Mouse (Mus musculus) spleen, adult 2 months (tissue): ENCODE data around the gene Scgb3a1. TPM values are rescaled to one million over a fixed set of nuclear protein-coding genes. Genes with fewer than 3 reads are reported as not detected.

Source experiments
- DNase-seq, 2 experiments: peaks; one replicate each; pipeline versions ENCODE4 v3.0.0 to v3.0.0-alpha.2; 2012 to 2021; ENCODE audit warnings: low spot score in 2 of 2, low read depth in 1 of 2
- H3K27ac ChIP-seq: fragments of 200-500 bp; 2 replicates; pipeline ENCODE4 v1.5.1; 2012; ENCODE audit warnings: low read length, inconsistent platforms; ENCODE audit not compliant: insufficient read depth
- H3K27me3 ChIP-seq: fragments of 200-500 bp; 2 replicates; pipeline ENCODE4 v1.6.1; 2012; ENCODE audit warnings: mild to moderate bottlenecking, moderate library complexity, low read length, inconsistent platforms; ENCODE audit not compliant: control insufficient read depth, insufficient read depth
- H3K36me3 ChIP-seq: fragments of 200-500 bp; 2 replicates; pipeline ENCODE4 v1.6.1; 2012; ENCODE audit warnings: mild to moderate bottlenecking, low read length, inconsistent platforms; ENCODE audit not compliant: control insufficient read depth, insufficient read depth
- H3K4me1 ChIP-seq: fragments of 200-500 bp; 2 replicates; pipeline ENCODE4 v1.6.1; 2011; ENCODE audit warnings: inconsistent platforms; ENCODE audit not compliant: control insufficient read depth, insufficient read depth, insufficient read length
- H3K4me3 ChIP-seq: fragments of 200-500 bp; 2 replicates; pipeline ENCODE4 v1.5.1; 2011; ENCODE audit warnings: mild to moderate bottlenecking, inconsistent platforms; ENCODE audit not compliant: insufficient read depth, insufficient read length; ENCODE audit errors: extremely low read depth
- CTCF ChIP-seq: fragments of 200-500 bp; IDR thresholded peaks from 2 replicates; pipeline ENCODE4 v1.5.1; 2011; ENCODE audit warnings: mild to moderate bottlenecking, inconsistent platforms; ENCODE audit not compliant: insufficient read depth, insufficient read length, insufficient replicate concordance; ENCODE audit errors: extremely low read depth
- POLR2A ChIP-seq: fragments of 200-500 bp; IDR thresholded peaks from 2 replicates; pipeline ENCODE4 v1.6.1; 2011; ENCODE audit warnings: low read depth, low read length, inconsistent platforms
- WGBS: fragments of 180-500 bp; shearing (Covaris S2); methylation state at CpG from one replicate; pipeline ENCODE4 v1.1.7; 2018; 5-methylcytosine and 5-hydroxymethylcytosine counted together
- polyA plus RNA-seq: library from polyadenylated mRNA; depleted of rRNA; stranded (reverse); fragments of >200 nt; gene quantifications from 2 replicates; pipeline ENCODE4 v1.2.3, GENCODE M21; 2012

Scgb3a1 gene
- polyA plus RNA-seq, 1 experiment, result 0.28 TPM

DNA sequence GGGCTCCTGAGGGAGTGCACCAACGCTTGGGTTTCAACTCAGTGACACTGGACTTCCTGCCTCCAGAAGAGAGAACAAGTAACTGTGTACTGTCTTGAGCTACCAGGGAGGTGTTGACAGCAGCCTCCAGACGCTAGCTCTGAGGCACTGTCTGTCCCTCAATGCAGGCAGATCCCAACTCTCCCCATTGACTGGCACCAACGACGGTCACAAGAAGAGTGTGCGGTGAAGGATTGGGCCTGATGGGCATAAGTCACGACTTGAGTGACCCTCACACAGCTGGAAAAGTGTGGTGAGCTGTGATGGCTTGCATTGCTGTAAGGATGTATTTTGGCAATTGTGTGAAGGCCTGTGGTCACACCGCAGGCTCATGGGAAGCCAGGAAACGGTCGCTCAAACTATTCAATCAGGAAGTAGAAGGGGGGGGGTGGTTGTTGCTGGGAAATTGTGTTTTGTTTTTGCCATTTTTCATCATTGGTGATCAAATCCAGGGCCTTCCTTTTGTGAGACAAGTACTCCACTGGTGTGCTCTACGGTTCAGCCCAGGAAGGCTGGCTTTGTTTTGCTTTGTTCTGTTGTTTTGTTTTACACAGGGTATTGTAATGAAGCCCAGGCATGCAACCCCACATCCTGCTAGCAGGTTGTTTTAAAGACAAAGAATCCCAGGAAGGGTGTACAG lies 4.5 kb upstream of the Scgb3a1 start:
- H3K27ac ChIP-seq, result no peak overlapping the region

DNA sequence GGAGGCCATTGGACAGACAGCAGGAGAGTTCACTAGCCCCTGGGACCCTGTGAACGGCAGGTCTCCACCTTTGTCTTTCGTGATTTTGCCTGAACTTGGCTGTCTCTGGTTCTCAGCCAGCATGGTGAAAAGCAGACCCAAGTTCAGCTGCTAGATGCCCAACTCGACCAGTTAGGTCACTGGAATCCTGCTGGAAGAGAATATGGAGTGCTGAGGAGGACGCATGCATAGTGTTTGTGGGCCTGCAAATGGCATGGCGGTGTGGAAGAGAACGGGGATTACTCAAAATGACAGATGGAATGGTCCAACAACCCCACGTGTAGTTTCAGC lies 4.0 kb upstream of the Scgb3a1 start:
- H3K36me3 ChIP-seq, result no peaks in the 10 kb centered on the region
- 79% methylated on average over 7 of the region's 7 CpGs for WGBS
- peaks cover 3% of the 10 kb centered on the region; the same call in 1 of the 2 replicates for H3K4me1 ChIP-seq
- no peak overlapping the region for H3K27ac ChIP-seq
- TF ChIP-seq CTCF (no peak), POLR2A (no peak)
- DNase-seq, result no peak
- no peak overlapping the region for H3K4me3 ChIP-seq
- H3K27me3 ChIP-seq, result no peaks in the 10 kb centered on the region

More for the DNA sequence above, 4.5 kb upstream of the Scgb3a1 start:
- no peaks in the 10 kb centered on the region for H3K27me3 ChIP-seq
- no peak for DNase-seq
- no peak overlapping the region for H3K4me3 ChIP-seq
- WGBS, result 19% methylated on average over 10 of the region's 10 CpGs
- peaks cover 3% of the 10 kb centered on the region; the same call in 1 of the 2 replicates for H3K4me1 ChIP-seq
- H3K36me3 ChIP-seq, result no peaks in the 10 kb centered on the region
- no peak for TF ChIP-seq CTCF
- TF ChIP-seq POLR2A, result no peak

DNA sequence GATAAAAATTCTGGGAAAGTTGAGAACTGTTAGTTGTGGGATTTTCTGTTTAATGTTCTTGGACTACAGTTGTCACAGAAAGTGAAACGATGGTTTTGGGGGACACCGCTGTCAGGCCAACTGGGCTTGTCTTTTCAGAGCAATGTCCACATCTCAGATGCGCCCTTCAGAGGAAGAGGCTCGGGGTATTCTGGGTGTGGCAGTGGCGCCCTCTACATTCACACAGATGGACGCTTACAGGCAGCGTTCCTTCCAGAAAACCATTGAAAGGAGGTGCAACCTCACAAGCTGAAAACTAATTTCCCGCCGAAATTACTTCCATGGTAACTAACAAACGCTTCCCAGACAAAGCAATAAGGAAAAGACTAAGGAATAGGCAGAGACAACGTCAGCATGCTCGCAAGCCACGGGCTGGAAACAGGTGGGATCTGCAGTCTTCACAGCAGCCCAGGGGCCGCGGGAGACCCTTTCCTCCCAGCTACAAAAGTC lies 1.1 kb upstream of the Scgb3a1 start:
- H3K27ac ChIP-seq, result no peak overlapping the region
- H3K36me3 ChIP-seq, result no peaks in the 10 kb centered on the region
- 73% methylated on average over 15 of the region's 15 CpGs for WGBS
- DNase-seq, result no peak
- no peak overlapping the region for H3K4me3 ChIP-seq
- H3K27me3 ChIP-seq, result no peaks in the 10 kb centered on the region
- peaks cover 3% of the 10 kb centered on the region; the same call in 1 of the 2 replicates for H3K4me1 ChIP-seq
- TF ChIP-seq POLR2A, result no peak
- no peak for TF ChIP-seq CTCF

DNA sequence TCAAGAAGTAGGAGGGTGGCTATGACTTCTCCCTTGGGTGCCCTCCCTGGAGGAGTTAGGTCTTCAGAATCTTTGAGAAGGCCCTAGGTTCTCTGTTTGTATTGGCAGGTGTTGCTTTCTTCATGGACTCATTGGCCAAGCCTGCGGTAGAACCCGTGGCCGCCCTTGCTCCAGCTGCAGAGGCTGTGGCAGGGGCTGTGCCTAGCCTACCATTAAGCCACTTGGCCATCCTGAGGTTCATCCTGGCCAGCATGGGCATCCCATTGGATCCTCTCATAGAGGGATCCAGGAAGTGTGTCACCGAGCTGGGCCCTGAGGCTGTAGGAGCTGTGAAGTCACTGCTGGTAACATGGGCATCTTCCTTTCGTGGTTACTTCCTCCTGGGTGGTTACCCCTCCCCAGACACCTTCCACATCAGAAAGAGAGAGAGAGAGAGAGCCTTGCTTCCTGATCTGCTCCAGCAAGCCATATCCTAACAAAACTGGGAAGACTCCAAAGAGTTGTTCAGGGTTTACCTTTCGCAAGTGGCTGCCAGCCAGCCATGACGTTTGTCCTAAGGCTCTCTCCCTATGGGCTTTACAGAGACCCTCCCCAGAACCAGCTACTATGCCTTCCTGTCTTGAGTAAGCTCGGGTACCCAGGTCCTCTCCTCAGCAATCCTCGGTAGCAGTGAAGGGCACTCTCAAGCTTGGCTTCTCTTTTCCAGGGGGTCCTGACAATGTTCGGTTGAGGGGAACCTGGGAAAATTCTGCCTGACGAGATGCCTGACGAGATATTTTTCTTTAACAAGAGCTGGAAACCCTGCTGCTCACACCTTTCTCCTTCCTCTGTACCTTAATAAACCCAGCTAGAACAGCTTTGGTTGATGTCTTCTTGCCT lies 1.1 kb downstream of the Scgb3a1 start:
- WGBS, result 57% methylated on average over 12 of the region's 12 CpGs
- no peaks in the 10 kb centered on the region for H3K27me3 ChIP-seq
- peaks cover 2% of the 10 kb centered on the region; the same call in 1 of the 2 replicates for H3K36me3 ChIP-seq
- H3K4me1 ChIP-seq, result no peaks in the 10 kb centered on the region; the same call in 1 of the 2 replicates
- no peak overlapping the region for H3K27ac ChIP-seq
- H3K4me3 ChIP-seq, result no peak overlapping the region
- no peak for DNase-seq
- TF ChIP-seq POLR2A, result no peak
- TF ChIP-seq CTCF, result no peak

DNA sequence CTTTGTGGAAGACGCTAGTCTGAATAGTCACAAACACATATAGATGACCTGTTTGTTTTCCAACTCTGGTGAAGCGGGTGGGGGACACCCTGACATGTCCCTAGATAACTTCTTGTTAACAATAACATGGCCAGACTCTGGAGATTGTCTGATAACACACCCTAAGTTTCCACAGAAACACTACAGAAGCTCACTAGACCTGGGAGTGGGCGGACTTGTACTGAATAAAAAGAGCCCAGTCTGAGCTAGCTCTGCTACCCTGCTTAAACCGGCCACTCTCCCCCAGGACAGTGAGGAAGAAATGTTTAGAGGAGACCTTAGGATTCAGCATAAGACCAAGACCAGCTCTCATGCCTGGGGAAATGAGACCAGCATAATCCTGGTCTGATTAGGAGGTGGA lies 2.1 kb downstream of the Scgb3a1 start:
- H3K4me1 ChIP-seq, result no peaks in the 10 kb centered on the region; the same call in 1 of the 2 replicates
- H3K4me3 ChIP-seq, result no peak overlapping the region
- TF ChIP-seq CTCF (no peak), POLR2A (no peak)
- no peaks in the 10 kb centered on the region for H3K27me3 ChIP-seq
- WGBS, result 77% methylated on average over 4 of the region's 4 CpGs
- H3K27ac ChIP-seq, result no peak overlapping the region
- DNase-seq, result no peak
- peaks cover 2% of the 10 kb centered on the region; the same call in 1 of the 2 replicates for H3K36me3 ChIP-seq

DNA sequence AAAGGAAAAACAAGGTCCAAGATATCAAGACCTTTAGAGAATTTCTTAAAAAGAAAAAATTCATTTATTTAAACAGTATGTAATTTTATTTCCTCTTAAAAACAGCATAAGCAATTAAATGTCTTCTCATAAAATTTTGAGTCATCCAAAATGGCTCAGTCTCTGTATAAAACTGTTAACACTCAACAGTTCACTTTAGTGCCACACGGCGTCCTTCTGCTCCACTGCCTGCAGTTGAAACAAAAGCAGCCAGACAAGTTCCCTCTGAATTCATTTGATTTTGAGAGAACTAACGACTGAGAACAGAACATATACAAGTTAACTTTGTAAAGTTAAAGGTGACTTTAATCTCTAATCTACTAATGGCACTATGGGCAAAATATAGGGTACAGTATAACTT lies 10.0 kb downstream of the Scgb3a1 start:
- Histone ChIP-seq H3K36me3 (peaks cover 22% of the 10 kb centered on the region), H3K4me1 (no peaks in the 10 kb centered on the region), H3K27me3 (no peaks in the 10 kb centered on the region), H3K27ac (no peak overlapping the region), H3K4me3 (no peak overlapping the region)
- WGBS, result 88% methylated on average over 3 of the region's 3 CpGs
- DNase-seq, result no peak
- TF ChIP-seq CTCF (no peak), POLR2A (no peak)
